Comparison of ENCODE assay signal across 7 mouse cellular contexts in genomic region chr5:142904208-142905037, GRCm38 (mm10). TPM values are rescaled to one million over a fixed set of nuclear protein-coding genes. Genes with fewer than 3 reads are reported as not detected.
DNase-seq lines count a peak whose midpoint lies in the region; ATAC-seq lines count a peak whose summit lies in the region.

No protein-coding gene starts in this region.

- H3K9ac ChIP-seq in lung, embryonic 16.5 days (ENCODE audit: low read length): peak overlapping the region; percentile 100
- H3K9ac ChIP-seq in hindbrain, embryonic 12.5 days: peak overlapping the region; percentile 100
- H3K9ac ChIP-seq in midbrain, embryonic 15.5 days: peak overlapping the region; percentile 99

- H3K27ac ChIP-seq in lung, embryonic 16.5 days (ENCODE audit: low read length): peak overlapping the region; percentile 100
- peak overlapping the region; percentile 100 for H3K27ac ChIP-seq in embryonic facial prominence, embryonic 10.5 days (replicated peaks)
- peak overlapping the region; percentile 100 for H3K27ac ChIP-seq in hindbrain, embryonic 12.5 days
- peak overlapping the region; percentile 100 for H3K27ac ChIP-seq in midbrain, embryonic 15.5 days

- no peaks in the 10 kb centered on the region for H3K27me3 ChIP-seq in lung, embryonic 16.5 days (ENCODE audit: control insufficient read depth, insufficient read depth, low read depth, low read length)
- H3K27me3 ChIP-seq in embryonic facial prominence, embryonic 10.5 days (replicated peaks; ENCODE audit: low read depth, poor library complexity, severe bottlenecking): no peaks in the 10 kb centered on the region; the same call in 1 of the 2 replicates
- H3K27me3 ChIP-seq in hindbrain, embryonic 12.5 days: no peaks in the 10 kb centered on the region
- no peaks in the 10 kb centered on the region for H3K27me3 ChIP-seq in midbrain, embryonic 15.5 days (replicated peaks)

- peak overlapping the region; percentile 100 for H3K4me3 ChIP-seq in lung, embryonic 16.5 days (ENCODE audit: low read length)
- peak overlapping the region; percentile 100 for H3K4me3 ChIP-seq in embryonic facial prominence, embryonic 10.5 days
- H3K4me3 ChIP-seq in hindbrain, embryonic 12.5 days: peak overlapping the region; percentile 97
- peak overlapping the region; percentile 96 for H3K4me3 ChIP-seq in midbrain, embryonic 15.5 days

- 46% methylated on average over 19 of the region's 19 CpGs for WGBS in lung, embryonic 16.5 days
- 86% methylated on average over 19 of the region's 19 CpGs for WGBS in embryonic facial prominence, embryonic 10.5 days
- WGBS in hindbrain, embryonic 12.5 days: 76% methylated on average over 19 of the region's 19 CpGs
- 73% methylated on average over 19 of the region's 19 CpGs for WGBS in midbrain, embryonic 15.5 days

- peaks cover 35% of the 10 kb centered on the region for H3K4me1 ChIP-seq in lung, embryonic 16.5 days (replicated peaks; ENCODE audit: control insufficient read depth, insufficient read depth, low read length)
- H3K4me1 ChIP-seq in embryonic facial prominence, embryonic 10.5 days: peaks cover 45% of the 10 kb centered on the region
- H3K4me1 ChIP-seq in hindbrain, embryonic 12.5 days: peaks cover 51% of the 10 kb centered on the region
- peaks cover 53% of the 10 kb centered on the region for H3K4me1 ChIP-seq in midbrain, embryonic 15.5 days

- peak overlapping the region; percentile 83 for H3K4me2 ChIP-seq in lung, embryonic 16.5 days (ENCODE audit: low read depth, low read length)
- H3K4me2 ChIP-seq in hindbrain, embryonic 12.5 days (replicated peaks): peak overlapping the region; percentile 91
- peak overlapping the region; percentile 86 for H3K4me2 ChIP-seq in midbrain, embryonic 15.5 days

- peaks cover 46% of the 10 kb centered on the region for H3K36me3 ChIP-seq in lung, embryonic 16.5 days (ENCODE audit: control insufficient read depth, insufficient read depth, low read length)
- peaks cover 69% of the 10 kb centered on the region for H3K36me3 ChIP-seq in embryonic facial prominence, embryonic 10.5 days (replicated peaks)
- H3K36me3 ChIP-seq in hindbrain, embryonic 12.5 days: peaks cover 57% of the 10 kb centered on the region
- peaks cover 49% of the 10 kb centered on the region for H3K36me3 ChIP-seq in midbrain, embryonic 15.5 days (replicated peaks)

- no peak for ATAC-seq in lung, embryonic 16.5 days (ENCODE audit: low read depth)
- ATAC-seq in hindbrain, embryonic 12.5 days (ENCODE audit: low FRiP score): no peak
- ATAC-seq in midbrain, embryonic 15.5 days (replicated peaks): no peak

- H3K9me3 ChIP-seq in lung, embryonic 16.5 days (ENCODE audit: control insufficient read depth, low read length): no peaks in the 10 kb centered on the region
- H3K9me3 ChIP-seq in embryonic facial prominence, embryonic 10.5 days: no peaks in the 10 kb centered on the region
- no peaks in the 10 kb centered on the region for H3K9me3 ChIP-seq in hindbrain, embryonic 12.5 days (replicated peaks)
- H3K9me3 ChIP-seq in midbrain, embryonic 15.5 days: no peaks in the 10 kb centered on the region

- DNase-seq in lung, postnatal 10 days: no peak
- DNase-seq in embryonic facial prominence, embryonic 10.5 days (ENCODE audit: low spot score): no peak
- no peak for DNase-seq in retina, embryonic 14.5 days (ENCODE audit: low spot score)
- no peak for DNase-seq in ovary, postnatal 36 days (ENCODE audit: low spot score)

RNA-seq across cellular contexts. Expression of gene Actb, which starts 2.1 kb away (rescaled TPM):
- polyA plus RNA-seq in lung, embryonic 16.5 days (2015; fragmentation: Nextera tagmentation; extraction: Ambion mirVana): 16,153 and 18,603 TPM in 2 replicates
- polyA plus RNA-seq in embryonic facial prominence, embryonic 10.5 days (2016; fragmentation: Nextera tagmentation; extraction: Ambion mirVana): 15,960 and 16,856 TPM in 2 replicates
- polyA plus RNA-seq in hindbrain, embryonic 12.5 days (2016; fragmentation: Nextera tagmentation; extraction: Ambion mirVana): 14,392 and 16,600 TPM in 2 replicates
- polyA plus RNA-seq in midbrain, embryonic 15.5 days (2015; fragmentation: Nextera tagmentation; extraction: Ambion mirVana): 13,428 and 14,272 TPM in 2 replicates

RNA-seq across cellular contexts. Expression of gene Fbxl18, which starts 9.2 kb away (rescaled TPM):
- polyA plus RNA-seq in lung, embryonic 16.5 days (2015; fragmentation: Nextera tagmentation; extraction: Ambion mirVana): 9.5 and 10.3 TPM in 2 replicates
- polyA plus RNA-seq in embryonic facial prominence, embryonic 10.5 days (2016; fragmentation: Nextera tagmentation; extraction: Ambion mirVana): 25.6 and 25.9 TPM in 2 replicates
- 24.6 and 26.9 TPM in 2 replicates for polyA plus RNA-seq in hindbrain, embryonic 12.5 days (2016; fragmentation: Nextera tagmentation; extraction: Ambion mirVana)
- polyA plus RNA-seq in midbrain, embryonic 15.5 days (2015; fragmentation: Nextera tagmentation; extraction: Ambion mirVana): 41.6 and 43.0 TPM in 2 replicates

RNA-seq across cellular contexts. Expression of gene Fscn1, which starts 55.7 kb away (rescaled TPM):
- 181 and 222 TPM in 2 replicates for polyA plus RNA-seq in lung, embryonic 16.5 days (2015; fragmentation: Nextera tagmentation; extraction: Ambion mirVana)
- polyA plus RNA-seq in embryonic facial prominence, embryonic 10.5 days (2016; fragmentation: Nextera tagmentation; extraction: Ambion mirVana): 759 and 790 TPM in 2 replicates
- 699 and 764 TPM in 2 replicates for polyA plus RNA-seq in hindbrain, embryonic 12.5 days (2016; fragmentation: Nextera tagmentation; extraction: Ambion mirVana)
- polyA plus RNA-seq in midbrain, embryonic 15.5 days (2015; fragmentation: Nextera tagmentation; extraction: Ambion mirVana): 507 and 508 TPM in 2 replicates
